Mouse (Mus musculus): ENCODE data around the gene Krtap8-1. TPM values are rescaled to one million over a fixed set of nuclear protein-coding genes. Genes with fewer than 3 reads are reported as not detected.

Krtap8-1 gene
- polyA plus RNA-seq, 1 experiment from 2014 or later = not detected

DNA sequence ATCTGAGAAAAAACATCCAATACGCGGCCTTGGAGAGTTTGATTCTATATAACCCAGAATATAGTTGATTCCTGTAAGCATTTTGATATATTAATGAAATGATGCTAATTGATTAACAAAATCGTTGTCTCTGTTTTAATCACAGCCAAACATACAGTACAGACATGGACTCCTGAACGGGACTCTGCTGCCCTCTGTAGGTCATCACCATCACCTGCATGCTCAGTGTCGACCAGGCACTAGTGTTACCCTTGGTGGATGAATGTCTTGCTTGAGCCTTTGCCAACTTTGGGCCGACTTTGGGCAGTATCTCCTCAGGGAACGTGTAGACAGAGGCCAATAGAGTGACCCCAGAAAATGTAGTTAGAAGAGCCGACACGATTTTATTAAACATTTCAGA lies 29.9 kb upstream of the Krtap8-1 start:
- Histone ChIP-seq H3K9me3 (ENCODE audit: control insufficient read depth, low read length) (no peaks in the 10 kb centered on the region), H3K27me3 (ENCODE audit: control insufficient read depth, insufficient read depth, low read length) (no peaks in the 10 kb centered on the region), H3K4me1 (ENCODE audit: control insufficient read depth in 2 of 2, insufficient read depth in 2 of 2, low read length in 2 of 2) (peaks cover 0 to 5% of the 10 kb centered on the region in 2 experiments; a peak in 1 of 4 replicates), H3K36me3 (ENCODE audit: control insufficient read depth, insufficient read depth, low read length) (no peaks in the 10 kb centered on the region), H3K4me2 (ENCODE audit: low read length) (no peak overlapping the region), H3K27ac (replicated peaks in 1 of 2; ENCODE audit: control insufficient read depth in 1 of 2, insufficient read depth in 1 of 2, low read depth in 2 of 2, low read length in 2 of 2) (no peak overlapping the region), H3K4me3 (ENCODE audit: control insufficient read depth in 1 of 2, insufficient read depth in 1 of 2, low read depth in 1 of 2, low read length in 2 of 2) (no peak overlapping the region), H3K9ac (ENCODE audit: low read length) (no peak overlapping the region)
- no peak for ATAC-seq (ENCODE audit: insufficient number of reproducible peaks, insufficient read depth, low FRiP score, low read depth)
- WGBS = 57% methylated on average over 9 of the region's 9 CpGs

- Histone ChIP-seq H3K4me3 (ENCODE audit: control insufficient read depth in 1 of 2, insufficient read depth in 1 of 2, low read depth in 1 of 2, low read length in 2 of 2) (no peak overlapping the region), H3K9ac (ENCODE audit: low read length) (no peak overlapping the region), H3K27me3 (ENCODE audit: control insufficient read depth, insufficient read depth, low read length) (no peaks in the 10 kb centered on the region), H3K27ac (replicated peaks in 1 of 2; ENCODE audit: control insufficient read depth in 1 of 2, insufficient read depth in 1 of 2, low read depth in 2 of 2, low read length in 2 of 2) (no peak overlapping the region), H3K9me3 (ENCODE audit: control insufficient read depth, low read length) (no peaks in the 10 kb centered on the region), H3K4me2 (ENCODE audit: low read length) (no peak overlapping the region), H3K36me3 (ENCODE audit: control insufficient read depth, insufficient read depth, low read length) (no peaks in the 10 kb centered on the region), H3K4me1 (ENCODE audit: control insufficient read depth in 2 of 2, insufficient read depth in 2 of 2, low read length in 2 of 2) (peaks cover 0 to 5% of the 10 kb centered on the region in 2 experiments; a peak in 1 of 4 replicates)
- ATAC-seq (ENCODE audit: insufficient number of reproducible peaks, insufficient read depth, low FRiP score, low read depth) = no peak
- 47% methylated on average over 7 of the region's 7 CpGs for WGBS
Observed at GRCm38 (mm10) chr16:89513431-89513830, 25.7 kb upstream of the Krtap8-1 start.

GRCm38 (mm10) chr16:89508223-89508622 lies 20.5 kb upstream of the Krtap8-1 start, which contains the start of gene Krtap7-1:
Krtap7-1 (minus strand) TSS chr16:89508323.
- Histone ChIP-seq H3K27ac (replicated peaks in 1 of 2; ENCODE audit: control insufficient read depth in 1 of 2, insufficient read depth in 1 of 2, low read depth in 2 of 2, low read length in 2 of 2) (no peak within 1 kb of the TSS), H3K9ac (ENCODE audit: low read length) (no peak within 1 kb of the TSS), H3K4me2 (ENCODE audit: low read length) (no peak within 1 kb of the TSS), H3K4me3 (ENCODE audit: control insufficient read depth in 1 of 2, insufficient read depth in 1 of 2, low read depth in 1 of 2, low read length in 2 of 2) (no peak within 1 kb of the TSS), H3K9me3 (ENCODE audit: control insufficient read depth, low read length) (no peaks in the 10 kb centered on the region), H3K36me3 (ENCODE audit: control insufficient read depth, insufficient read depth, low read length) (no peaks in the 10 kb centered on the region), H3K27me3 (ENCODE audit: control insufficient read depth, insufficient read depth, low read length) (no peaks in the 10 kb centered on the region), H3K4me1 (ENCODE audit: control insufficient read depth in 2 of 2, insufficient read depth in 2 of 2, low read length in 2 of 2) (0 out of 4 replicates have a peak, but pooled peaks cover 0 to under 1% of the 10 kb centered on the region in 2 experiments)
- ATAC-seq (ENCODE audit: insufficient number of reproducible peaks, insufficient read depth, low FRiP score, low read depth) = no peak
- 81% methylated on average over 4 of the region's 4 CpGs for WGBS

DNA sequence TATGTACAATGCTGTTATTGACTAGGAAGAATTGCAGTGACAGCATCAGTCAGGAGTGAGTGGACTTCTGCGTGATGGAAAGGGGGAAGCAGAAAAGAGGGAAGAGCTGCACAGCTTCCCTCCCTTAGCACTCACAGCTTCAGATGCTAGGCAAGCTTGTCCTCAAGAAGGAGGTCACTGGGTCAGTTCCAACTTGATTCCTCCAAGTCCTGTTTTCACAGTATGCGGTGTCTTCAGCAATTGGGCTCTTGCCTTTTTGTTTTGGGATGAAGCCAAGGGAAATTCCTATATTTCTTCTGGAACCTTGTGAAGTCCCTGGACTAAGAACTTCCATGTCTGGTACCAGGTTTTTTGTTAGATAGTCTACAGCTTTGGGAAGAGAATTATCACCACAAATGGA lies 15.8 kb upstream of the Krtap8-1 start:
- no peak for ATAC-seq (ENCODE audit: insufficient number of reproducible peaks, insufficient read depth, low FRiP score, low read depth)
- WGBS = 74% methylated on average over 2 of the region's 2 CpGs
- H3K27ac ChIP-seq (replicated peaks in 1 of 2; ENCODE audit: control insufficient read depth in 1 of 2, insufficient read depth in 1 of 2, low read depth in 2 of 2, low read length in 2 of 2) = no peak overlapping the region

DNA sequence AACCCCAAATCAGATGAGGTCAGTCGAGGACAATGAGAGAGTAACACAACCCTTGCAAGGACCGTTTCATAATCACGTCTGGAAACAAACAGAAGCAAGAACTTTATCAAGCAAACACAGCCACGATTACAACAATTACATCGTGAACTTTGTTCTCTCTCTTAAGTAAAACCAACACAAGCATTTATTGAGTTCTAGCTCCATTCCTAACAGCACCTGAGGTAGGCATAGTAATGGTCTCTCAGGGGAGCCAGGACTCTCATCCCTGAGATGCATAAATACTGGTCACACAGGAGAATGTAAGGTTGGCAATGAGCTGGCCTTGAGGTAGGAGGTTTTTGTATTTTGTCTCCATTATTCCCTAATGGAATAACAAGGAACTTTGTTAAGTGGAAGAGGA lies 14.1 kb upstream of the Krtap8-1 start:
- Histone ChIP-seq H3K4me2 (ENCODE audit: low read length) (no peak overlapping the region), H3K27me3 (ENCODE audit: control insufficient read depth, insufficient read depth, low read length) (no peaks in the 10 kb centered on the region), H3K36me3 (ENCODE audit: control insufficient read depth, insufficient read depth, low read length) (no peaks in the 10 kb centered on the region), H3K4me1 (ENCODE audit: control insufficient read depth in 2 of 2, insufficient read depth in 2 of 2, low read length in 2 of 2) (no peaks in the 10 kb centered on the region), H3K27ac (replicated peaks in 1 of 2; ENCODE audit: control insufficient read depth in 1 of 2, insufficient read depth in 1 of 2, low read depth in 2 of 2, low read length in 2 of 2) (no peak overlapping the region), H3K9me3 (ENCODE audit: control insufficient read depth, low read length) (no peaks in the 10 kb centered on the region), H3K4me3 (ENCODE audit: control insufficient read depth in 1 of 2, insufficient read depth in 1 of 2, low read depth in 1 of 2, low read length in 2 of 2) (no peak overlapping the region), H3K9ac (ENCODE audit: low read length) (no peak overlapping the region)
- no peak for ATAC-seq (ENCODE audit: insufficient number of reproducible peaks, insufficient read depth, low FRiP score, low read depth)
- 67% methylated on average over 5 of the region's 5 CpGs for WGBS

More for the DNA sequence above, 15.8 kb upstream of the Krtap8-1 start:
- Histone ChIP-seq H3K4me3 (ENCODE audit: control insufficient read depth in 1 of 2, insufficient read depth in 1 of 2, low read depth in 1 of 2, low read length in 2 of 2) (no peak overlapping the region), H3K4me1 (ENCODE audit: control insufficient read depth in 2 of 2, insufficient read depth in 2 of 2, low read length in 2 of 2) (no peaks in the 10 kb centered on the region), H3K27me3 (ENCODE audit: control insufficient read depth, insufficient read depth, low read length) (no peaks in the 10 kb centered on the region), H3K9ac (ENCODE audit: low read length) (no peak overlapping the region), H3K4me2 (ENCODE audit: low read length) (no peak overlapping the region), H3K9me3 (ENCODE audit: control insufficient read depth, low read length) (no peaks in the 10 kb centered on the region), H3K36me3 (ENCODE audit: control insufficient read depth, insufficient read depth, low read length) (no peaks in the 10 kb centered on the region)

DNA sequence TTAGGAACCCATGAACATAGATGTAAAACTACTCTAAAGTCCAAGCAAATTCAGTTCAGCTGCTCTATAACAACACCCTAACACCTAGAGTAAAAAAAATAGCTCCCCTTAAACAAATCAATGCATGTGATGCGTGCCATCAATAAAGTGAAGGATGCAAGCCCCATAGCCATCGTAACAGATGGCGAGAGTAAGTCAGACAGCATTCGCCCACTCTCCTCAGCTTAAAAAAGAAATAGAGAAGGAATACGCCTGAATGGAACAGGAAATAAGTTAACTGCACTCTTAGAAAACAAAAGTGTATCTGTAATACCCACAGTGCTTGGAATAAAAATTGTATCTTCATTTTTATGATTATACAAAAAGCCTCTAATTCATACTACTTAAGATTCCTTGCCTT lies 9.2 kb upstream of the Krtap8-1 start:
- no peaks in the 10 kb centered on the region for H3K27me3 ChIP-seq (ENCODE audit: control insufficient read depth, insufficient read depth, low read length)
- no peak overlapping the region for H3K4me3 ChIP-seq (ENCODE audit: control insufficient read depth in 1 of 2, insufficient read depth in 1 of 2, low read depth in 1 of 2, low read length in 2 of 2)
- H3K27ac ChIP-seq (replicated peaks in 1 of 2; ENCODE audit: control insufficient read depth in 1 of 2, insufficient read depth in 1 of 2, low read depth in 2 of 2, low read length in 2 of 2) = no peak overlapping the region
- H3K9ac ChIP-seq (ENCODE audit: low read length) = no peak overlapping the region
- no peaks in the 10 kb centered on the region for H3K36me3 ChIP-seq (ENCODE audit: control insufficient read depth, insufficient read depth, low read length)
- no peak for ATAC-seq (ENCODE audit: insufficient number of reproducible peaks, insufficient read depth, low FRiP score, low read depth)
- H3K4me2 ChIP-seq (ENCODE audit: low read length) = no peak overlapping the region
- no peaks in the 10 kb centered on the region for H3K9me3 ChIP-seq (ENCODE audit: control insufficient read depth, low read length)
- H3K4me1 ChIP-seq (ENCODE audit: control insufficient read depth in 2 of 2, insufficient read depth in 2 of 2, low read length in 2 of 2) = no peaks in the 10 kb centered on the region
- WGBS = 85% methylated on average over 5 of the region's 5 CpGs

- no peaks in the 10 kb centered on the region for H3K27me3 ChIP-seq (ENCODE audit: control insufficient read depth, insufficient read depth, low read length)
- no peak overlapping the region for H3K4me3 ChIP-seq (ENCODE audit: control insufficient read depth in 1 of 2, insufficient read depth in 1 of 2, low read depth in 1 of 2, low read length in 2 of 2)
- ATAC-seq (ENCODE audit: insufficient number of reproducible peaks, insufficient read depth, low FRiP score, low read depth) = 0 out of 2 replicates have a peak, but pooled peaks have one; percentile 35
- H3K36me3 ChIP-seq (ENCODE audit: control insufficient read depth, insufficient read depth, low read length) = no peaks in the 10 kb centered on the region
- WGBS = 83% methylated on average over 7 of the region's 7 CpGs
- no peaks in the 10 kb centered on the region for H3K9me3 ChIP-seq (ENCODE audit: control insufficient read depth, low read length)
- H3K27ac ChIP-seq (replicated peaks in 1 of 2; ENCODE audit: control insufficient read depth in 1 of 2, insufficient read depth in 1 of 2, low read depth in 2 of 2, low read length in 2 of 2) = no peak overlapping the region
- H3K9ac ChIP-seq (ENCODE audit: low read length) = no peak overlapping the region
- no peak overlapping the region for H3K4me2 ChIP-seq (ENCODE audit: low read length)
- no peaks in the 10 kb centered on the region for H3K4me1 ChIP-seq (ENCODE audit: control insufficient read depth in 2 of 2, insufficient read depth in 2 of 2, low read length in 2 of 2)
Observed at GRCm38 (mm10) chr16:89495394-89496153, 7.8 kb upstream of the Krtap8-1 start.
